Mouse (Mus musculus) retina, embryonic 14.5 days (tissue): ENCODE results near the gene Adh1.

Experiments used
- DNase-seq: peaks from one replicate; pipeline ENCODE4 v3.0.0-alpha.2; 2015; ENCODE audit warnings: low spot score

Adh1 gene

DNA sequence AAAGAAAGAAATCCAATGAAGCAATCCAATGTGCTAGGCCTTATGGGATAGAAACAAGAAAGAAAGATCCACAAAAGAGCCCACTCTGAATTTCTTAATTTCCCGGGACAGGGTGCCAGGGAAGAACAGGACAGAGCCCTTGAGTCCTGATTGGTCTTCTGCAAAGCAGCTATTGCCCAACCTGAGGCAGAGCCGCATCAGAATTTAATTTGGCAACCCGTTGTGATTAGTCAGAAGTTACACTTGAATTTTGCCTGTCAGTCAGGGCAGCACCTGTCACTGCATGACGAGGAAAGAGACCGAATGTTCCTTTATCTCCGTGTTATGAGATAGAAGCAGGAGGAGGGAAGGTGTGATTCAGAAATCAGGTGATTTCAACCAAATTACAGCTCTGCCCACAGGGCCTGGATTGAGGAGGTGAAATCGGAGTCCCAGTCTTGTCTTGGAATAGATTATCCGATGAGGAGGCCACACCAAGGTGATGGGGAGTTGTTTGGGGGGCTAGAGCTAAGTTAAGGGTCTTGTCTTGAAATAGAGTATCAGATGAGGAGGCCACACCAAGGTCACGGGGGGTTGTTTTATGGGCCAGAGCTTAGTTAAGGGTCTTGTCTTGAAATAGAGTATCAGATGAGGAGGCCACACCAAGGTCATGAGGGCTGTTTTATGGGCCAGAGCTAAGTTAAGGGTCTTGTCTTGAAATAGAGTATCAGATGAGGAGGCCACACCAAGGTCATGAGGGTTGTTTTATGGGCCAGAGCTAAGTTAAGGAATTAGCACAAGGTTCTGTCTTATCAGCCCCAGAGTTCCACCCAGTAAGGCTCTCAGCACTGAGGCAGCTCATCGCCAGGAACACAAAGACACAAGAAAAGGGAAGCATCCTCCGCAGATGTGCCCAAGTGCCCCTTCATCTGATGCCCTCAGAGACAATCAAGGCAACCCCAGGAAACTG lies at the start of gene Adh1:
Adh1 (plus strand) TSS at position 271 of the 949 bp plus-strand sequence.
- DNase-seq = no peak

DNA sequence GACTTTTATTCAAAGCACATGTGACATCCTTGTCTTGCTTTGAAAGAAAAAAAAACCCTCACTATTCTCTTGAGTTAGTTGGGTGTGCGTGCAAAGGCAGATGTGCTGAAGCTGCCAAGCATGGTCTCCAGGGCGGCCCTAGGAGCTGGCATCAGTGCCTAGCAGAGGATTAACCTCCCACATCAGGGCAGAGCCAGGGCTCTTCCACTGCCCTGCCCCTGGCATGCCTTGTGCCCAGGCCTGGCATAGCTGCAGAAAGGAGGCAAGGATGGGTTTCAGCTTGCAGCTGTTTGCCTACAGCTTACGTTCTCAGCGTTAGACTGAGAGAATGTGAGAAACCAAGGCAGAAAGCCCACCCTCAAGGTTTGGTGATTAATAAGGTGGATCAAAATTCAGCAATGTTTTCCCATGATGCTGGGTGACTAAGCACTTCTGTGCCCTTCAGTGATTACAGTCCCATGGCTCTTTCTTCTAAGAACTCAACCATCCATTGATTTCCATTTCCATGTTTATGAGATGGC lies 48.3 kb upstream of the Adh1 start:
- DNase-seq = no peak

DNA sequence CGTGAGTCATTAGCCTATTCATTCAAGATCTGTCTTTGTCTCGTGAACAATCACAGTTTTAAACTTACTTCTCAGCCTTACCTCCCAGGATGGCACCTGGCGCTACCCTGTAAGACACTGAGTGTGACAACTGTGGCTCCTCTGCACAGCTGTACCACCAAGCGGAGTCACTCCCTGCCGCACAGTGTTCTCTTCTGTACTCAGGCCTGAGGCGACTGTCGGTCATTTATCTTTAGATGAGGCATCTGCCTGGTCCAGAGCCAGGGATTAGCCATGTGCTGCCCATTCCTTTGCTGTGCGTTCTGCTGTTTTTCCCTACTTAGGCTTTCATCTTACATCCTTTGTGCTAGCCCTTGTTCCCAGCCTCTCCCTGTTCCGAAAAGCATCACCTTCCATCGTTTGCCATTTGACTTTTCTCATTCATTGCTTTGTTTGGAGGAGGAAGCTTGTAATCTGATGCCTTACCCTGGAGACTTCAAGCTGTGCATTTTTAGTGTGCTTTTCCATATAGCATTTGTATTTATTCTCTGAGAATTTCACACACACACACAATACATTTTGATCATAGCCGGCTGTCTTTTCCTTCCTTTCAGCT lies 45.3 kb upstream of the Adh1 start:
- peak; percentile 12 for DNase-seq

DNA sequence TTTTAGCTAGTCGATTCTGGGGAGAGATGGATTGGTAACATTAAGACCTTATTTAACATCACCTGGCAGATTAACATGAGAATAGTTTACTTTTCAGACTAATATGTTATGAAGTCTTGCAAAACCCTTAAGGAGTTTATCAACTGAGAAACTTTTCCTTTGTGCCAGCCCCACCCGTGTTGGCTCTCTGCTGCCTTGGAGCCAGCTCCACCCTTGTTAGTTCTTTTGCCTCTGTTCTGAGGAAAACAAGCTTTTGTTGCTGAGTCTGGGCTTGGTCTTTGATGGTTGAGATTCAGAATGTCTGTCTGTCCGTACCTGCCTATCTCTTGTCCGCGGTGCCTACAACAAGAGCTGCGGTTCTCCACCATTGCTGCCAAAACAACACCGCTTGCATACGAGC lies 44.7 kb upstream of the Adh1 start:
- no peak for DNase-seq

DNA sequence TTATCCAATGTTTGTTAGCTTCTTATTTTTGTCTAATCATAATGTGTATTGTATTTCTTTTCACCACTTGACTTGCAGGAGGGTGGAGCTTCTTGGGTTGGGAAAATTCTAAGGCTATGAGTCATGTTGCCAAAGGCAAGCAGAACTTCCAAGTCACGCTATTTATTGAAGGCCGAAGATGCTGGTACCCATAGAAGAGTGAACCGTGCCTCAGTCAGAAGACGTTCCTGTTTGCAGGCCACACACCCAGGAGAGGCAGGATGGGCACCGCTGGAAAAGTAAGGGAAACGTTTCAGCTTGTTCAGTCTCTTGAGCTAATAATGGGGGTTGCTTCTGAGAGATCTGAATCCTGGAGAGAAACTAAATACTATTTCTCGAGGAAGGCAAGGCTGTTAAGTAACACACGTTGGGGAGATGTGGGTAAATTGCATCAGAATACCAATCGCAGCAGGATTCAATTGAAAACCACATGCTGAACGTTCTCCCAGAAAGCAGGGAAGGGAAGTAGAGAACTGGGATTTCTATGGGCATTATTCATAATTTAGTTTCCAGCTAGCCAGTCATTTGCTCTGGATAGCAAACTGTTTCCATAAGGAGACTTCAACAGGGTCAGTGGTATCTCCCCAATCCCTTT lies 43.0 kb upstream of the Adh1 start, which contains the start of gene Adh7:
Adh7 (plus strand) TSS at position 130 of the 634 bp plus-strand sequence.
- no peak for DNase-seq

DNA sequence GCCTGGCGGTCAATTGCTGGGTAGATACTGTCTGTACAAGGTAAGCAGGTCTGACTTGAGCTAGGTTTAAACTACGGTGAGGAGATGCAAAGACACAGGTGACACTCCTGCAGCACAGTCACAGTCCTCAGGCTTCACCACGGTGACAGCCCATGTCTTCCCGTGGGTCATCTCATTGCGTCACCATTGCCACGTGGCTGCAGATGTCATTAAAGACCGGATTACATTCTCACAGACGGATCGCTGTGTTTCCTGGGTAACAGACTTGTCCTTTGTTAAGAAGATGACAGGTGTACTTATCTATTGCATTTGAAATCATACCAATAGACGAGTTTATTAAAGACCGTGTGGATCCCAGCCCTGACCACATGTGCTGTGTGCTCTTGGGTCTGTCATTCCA lies 39.7 kb upstream of the Adh1 start:
- DNase-seq = no peak

DNA sequence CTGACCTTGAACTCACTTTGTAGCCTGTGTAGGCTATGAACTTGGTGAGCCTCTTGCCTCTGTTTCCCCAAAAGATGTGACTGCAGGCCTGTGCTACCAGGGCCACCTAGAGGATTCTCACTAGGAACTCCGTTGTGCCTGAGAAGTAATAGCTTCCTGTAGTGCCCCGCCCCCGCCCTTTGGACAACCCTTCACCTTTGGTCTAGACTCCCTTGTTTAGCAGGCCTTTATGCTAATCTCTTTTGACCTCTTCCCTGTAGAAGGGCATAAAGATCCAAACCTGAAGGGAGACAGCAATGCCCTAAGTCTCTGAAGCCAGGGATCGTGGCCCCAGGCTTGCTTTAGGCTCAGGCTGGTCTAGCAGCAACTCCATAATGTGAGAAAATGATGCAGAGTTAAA lies 38.3 kb upstream of the Adh1 start:
- DNase-seq = no peak

DNA sequence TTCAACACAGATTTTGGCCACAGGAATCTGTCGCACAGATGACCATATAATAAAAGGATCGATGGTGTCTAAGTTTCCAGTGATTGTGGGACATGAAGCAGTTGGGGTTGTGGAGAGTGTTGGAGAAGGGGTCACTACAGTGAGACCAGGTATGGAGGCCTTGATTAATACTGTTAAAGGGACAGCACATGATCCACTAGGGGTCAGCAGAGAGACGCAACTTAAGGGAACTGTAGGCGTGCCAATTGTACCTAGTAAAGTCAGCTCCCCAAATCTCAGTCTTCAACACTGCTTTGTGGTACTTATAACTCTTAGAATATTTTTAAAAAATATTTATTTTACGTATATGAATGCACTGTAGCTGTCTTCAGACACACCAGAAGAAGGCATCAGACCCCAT lies 37.8 kb upstream of the Adh1 start:
- peak; percentile 82 for DNase-seq

DNA sequence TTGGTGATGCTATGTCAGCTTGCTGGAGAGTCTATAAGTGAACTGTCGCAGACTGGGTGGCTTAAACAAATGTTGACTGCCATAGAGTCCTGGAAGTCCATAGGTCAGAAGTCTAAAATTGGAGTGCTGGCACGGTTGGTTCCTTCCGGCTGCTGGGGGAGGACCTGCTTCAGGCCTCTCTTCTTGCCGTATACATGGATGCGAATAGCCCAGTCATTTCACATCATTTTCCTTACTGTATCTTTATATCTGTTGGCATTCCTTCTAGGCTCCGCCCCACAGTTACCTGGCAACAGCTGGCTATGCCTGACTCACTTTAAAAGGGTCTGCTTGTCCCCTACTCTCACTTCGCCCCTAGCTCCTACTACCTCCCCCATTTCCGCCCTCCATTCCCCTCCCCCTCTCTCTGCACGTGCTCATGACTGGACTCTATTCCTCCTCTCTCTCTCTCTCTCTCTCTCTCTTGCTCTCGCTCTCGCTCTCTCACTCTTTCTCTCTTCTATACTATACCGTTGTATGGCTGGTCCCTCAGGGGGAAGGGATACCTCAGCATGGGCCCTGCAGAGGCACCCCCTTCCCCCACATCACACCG lies 36.3 kb upstream of the Adh1 start:
- DNase-seq = no peak

DNA sequence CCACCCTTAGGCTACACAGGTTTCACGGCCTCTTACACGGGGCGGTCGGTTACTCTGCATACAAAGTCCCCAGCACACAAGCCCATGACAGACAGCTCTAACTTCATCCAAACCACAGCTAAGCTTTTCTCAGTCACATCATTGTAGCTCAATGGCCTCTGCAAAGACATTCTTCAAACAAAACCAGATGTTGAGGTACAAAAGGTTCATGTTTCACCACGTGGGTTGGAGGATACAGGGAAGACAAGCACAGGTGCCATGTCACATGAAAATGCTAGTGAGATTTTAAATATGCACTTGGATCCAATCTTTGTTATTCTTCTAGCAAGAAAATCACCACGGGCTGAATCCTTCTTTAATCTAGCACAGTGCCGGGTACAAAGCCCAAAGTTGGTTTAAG lies 35.5 kb upstream of the Adh1 start:
- no peak for DNase-seq

DNA sequence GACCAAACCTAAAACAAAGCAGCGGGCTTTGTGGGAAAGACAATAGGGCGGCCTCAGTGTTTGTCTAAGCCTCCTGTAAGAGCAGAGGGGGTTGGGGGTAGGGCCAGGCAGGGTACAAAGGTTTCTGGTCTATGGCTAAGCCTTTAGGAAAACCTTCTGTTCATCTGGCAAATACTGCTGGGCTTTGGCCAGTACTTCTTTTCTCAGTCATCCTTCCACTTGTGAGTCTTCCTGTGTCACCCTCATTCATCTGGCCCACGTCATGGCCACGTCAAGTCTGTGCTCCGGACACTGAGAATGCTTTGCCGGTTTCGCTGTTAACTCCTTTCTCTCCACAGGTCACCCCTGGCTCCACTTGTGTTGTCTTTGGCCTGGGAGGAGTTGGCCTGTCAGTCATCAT lies 34.9 kb upstream of the Adh1 start:
- DNase-seq = no peak

DNA sequence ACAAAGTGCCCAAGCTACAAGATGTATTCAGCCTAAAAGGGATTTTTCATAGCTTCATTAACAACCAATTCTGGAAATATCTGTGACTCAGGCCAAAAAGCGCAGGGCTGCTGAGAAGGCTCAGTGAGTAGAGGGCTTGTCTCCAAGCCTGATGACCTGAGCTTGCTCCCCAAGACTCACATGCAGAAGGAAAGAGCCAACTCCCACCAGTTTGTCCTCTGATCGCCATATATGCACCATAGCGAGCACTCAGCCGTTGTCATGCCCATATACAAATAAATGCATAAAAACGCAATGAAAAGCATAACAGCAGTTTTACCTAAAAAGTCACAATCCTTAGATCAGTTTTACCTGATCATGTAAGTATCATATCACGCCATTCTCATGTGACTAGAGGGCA lies 34.3 kb upstream of the Adh1 start:
- no peak for DNase-seq

DNA sequence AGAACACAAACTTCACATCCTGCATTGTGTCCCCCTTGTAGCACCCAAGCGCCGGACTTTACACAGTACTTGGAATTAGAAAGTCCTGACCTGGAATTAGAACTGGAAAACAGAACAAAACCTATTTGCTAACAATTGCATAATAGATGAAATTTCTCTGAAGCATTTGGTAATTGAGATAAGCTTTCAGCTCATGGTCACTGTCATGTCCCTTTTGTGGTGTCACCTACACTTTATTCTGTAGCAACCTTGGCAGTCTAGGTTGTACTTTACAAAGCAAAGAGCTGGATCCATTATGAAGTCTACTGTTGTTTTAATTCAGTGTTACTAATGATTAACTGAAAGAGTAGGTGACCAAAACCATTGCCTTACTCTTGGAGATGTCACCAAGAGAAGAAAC lies 33.7 kb upstream of the Adh1 start:
- DNase-seq = no peak

DNA sequence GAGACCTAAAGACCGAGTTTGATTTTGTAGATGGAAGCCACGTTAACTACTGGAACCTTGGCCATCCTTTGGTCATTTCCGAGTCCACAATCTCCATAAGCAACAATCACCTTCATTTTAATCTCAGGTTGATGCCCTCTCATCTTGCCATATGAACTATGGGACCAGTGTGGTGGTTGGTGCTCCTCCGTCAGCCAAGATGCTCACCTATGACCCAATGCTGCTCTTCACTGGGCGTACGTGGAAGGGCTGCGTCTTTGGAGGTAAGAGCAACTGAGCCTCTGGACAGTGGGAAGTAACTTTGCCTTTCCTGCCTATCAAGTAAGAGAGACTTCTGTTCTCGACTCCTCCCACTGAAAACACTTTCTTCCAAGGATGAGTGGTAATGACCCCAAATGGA lies 33.0 kb upstream of the Adh1 start:
- DNase-seq = no peak

DNA sequence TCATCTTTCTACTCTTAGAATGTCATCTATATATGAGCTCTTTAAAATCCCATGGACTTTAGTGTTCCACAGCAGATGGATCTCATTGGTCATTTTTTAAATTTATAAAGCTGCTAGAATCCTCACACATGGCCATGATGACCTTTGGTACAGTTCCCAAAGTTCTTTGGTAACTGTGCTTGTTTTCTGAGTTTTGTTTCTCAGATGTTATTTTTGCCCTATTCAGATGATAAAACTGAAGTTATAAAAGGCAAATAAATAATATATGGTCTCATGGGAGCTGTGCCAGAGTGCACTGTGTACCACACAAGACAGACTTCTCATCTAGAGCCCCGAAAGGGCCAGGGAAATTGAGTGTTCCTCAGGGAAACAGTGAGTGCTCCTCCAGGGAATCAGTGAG lies 31.3 kb upstream of the Adh1 start:
- no peak for DNase-seq

DNA sequence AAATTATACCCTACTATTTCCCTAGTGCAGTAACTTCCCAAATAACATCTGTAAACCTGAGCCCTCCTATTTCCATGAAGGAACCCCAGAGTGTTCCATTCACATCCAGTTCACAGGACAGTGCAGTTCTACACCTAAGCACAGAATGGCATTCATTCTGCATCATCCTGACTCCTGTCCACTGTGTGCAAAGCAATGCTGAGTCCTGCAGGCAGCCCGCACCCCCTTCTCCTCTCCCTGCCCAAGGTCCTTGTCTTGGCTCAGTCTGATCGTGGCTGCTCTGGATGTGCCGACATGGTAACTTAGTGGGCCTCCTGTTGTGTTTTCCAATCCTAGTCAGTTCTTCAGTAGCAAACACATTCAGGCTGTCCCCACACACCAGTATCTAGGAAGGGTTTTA lies 30.5 kb upstream of the Adh1 start:
- DNase-seq = no peak

DNA sequence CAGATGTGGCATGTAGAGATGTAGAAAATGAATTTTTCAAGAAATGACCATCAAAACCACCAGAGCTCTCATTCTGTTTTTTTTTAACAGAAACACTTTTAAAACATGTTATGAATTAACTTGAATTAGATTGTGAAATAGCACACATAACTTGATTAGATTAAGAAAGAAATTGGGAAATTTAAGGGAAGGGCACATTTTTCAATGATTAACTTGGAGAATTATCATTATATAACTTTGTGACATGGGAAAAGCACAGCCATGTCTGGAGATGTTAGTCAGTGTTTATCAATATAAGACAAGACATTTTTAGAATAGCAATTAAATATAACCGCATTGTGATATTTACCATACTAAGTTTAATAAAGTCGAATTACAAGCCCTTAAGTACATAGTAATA lies 29.3 kb upstream of the Adh1 start:
- no peak for DNase-seq

DNA sequence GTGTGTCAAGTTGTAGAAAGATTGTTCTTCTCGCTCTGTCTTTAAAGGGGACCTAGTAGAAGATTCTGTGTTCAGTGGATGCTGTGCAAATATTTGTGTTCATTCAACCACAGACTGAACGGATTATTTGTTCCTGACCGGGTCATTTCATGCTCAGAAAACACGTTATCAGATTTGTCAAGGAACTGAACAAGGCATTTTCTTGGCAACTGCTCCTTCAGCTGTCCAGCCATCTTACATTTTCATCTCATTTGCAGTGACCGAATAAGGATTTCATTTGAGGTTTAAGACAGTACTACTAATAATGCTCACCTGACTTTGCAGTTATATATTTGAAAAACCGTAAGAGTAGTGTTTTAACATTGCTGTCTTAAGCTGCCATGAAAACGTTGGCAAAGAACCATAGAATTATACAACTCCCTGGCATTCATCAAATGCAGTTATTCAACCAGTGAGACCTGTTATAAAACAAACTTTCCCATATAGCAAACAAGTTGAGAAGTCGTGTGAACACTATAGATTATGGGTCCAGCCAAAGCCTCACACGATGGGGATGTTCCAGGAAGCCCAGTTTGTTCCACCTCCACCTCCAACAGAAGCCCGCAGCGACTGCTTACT lies 24.1 kb upstream of the Adh1 start:
- peak; percentile 26 for DNase-seq

DNA sequence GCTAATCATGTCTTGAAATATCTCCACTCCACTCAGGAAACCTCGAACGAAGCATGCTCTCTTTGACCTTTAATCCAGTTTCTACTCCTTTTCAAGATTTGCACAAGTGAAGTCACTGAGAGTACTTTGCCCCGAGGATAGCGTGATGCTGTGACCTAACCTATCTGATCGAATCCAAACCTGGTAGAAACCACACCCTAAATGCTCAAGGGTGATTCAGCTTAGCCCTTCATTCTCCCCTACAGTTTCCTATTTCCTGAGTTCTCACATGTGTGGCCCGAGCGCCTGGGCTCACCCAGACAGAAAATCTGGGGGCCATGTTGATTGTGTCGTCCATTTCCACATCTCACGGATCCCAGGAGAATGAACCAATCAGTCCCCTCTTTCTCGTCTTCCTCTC lies 22.7 kb upstream of the Adh1 start:
- no peak for DNase-seq

DNA sequence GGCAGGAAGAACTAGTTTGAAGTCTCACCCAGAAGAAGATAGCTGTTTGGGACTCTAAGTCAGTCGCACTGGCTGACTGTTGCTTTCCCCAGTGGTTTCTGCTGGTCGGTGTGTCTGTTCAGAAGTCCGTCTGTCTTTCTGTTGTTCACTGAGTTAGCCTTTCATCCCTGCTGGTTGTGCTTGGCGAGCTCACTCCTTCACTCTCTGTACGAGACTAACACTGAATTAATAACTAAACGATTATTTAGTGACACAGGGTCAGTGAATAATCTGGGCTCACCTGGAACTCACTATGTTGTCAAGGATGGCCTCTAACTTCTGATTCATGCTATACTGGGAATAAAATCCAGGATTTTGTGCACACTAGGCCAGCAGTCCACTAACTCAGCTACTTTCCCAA lies 21.3 kb upstream of the Adh1 start:
- no peak for DNase-seq

DNA sequence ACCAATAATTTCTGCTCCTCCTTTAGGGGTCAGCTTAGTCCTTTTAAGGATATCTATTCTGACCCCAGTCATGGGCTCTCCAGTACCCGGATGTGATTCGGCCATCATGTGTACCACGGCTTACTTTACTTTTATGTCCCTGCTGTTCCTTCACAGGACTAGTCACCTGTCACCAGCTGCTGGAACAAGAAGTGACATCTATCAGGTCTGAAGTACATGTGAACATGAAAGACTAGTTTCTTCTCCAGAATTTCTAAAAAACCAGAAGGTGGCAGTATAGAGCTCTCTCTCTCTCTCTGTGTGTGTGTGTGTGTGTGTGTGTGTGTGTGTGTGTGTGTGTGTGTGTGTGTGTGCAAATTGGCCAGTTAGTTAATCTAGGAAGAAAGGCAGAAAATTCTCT lies 20.4 kb upstream of the Adh1 start:
- DNase-seq = peak; percentile 77

DNA sequence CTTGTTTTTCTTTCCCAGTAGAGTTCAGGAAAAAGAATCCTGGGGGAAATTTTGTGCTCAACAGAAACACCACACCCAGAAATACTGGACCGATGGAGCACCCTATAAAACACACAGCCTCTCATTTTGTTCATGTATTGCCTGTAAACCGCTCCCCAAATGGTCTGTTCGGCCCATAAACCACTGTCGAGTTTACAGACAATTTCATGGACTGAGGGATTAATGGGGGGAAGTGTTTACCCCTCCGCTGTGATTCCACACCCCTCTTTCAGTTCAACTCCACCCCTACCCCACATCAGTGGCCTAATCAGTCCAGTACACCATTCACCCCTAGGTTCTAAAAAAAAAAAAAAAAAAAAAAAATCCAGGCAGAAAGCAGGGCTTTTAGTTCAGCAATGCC lies 19.8 kb upstream of the Adh1 start:
- DNase-seq = no peak
